Mouse (Mus musculus) layer of hippocampus, adult 8-10 months (tissue): ENCODE measurements around the gene D630003M21Rik. TPM values are rescaled to one million over a fixed set of nuclear protein-coding genes. Genes with fewer than 3 reads are reported as not detected.

Source experiments
- DNase-seq, 2 experiments: peaks; one replicate each; pipeline ENCODE4 v3.0.0; 2022; ENCODE audit warnings: low spot score in 2 of 2
- microRNA-seq, 2 experiments: library from miRNA; unstranded; fragments of <30 nt; microRNA quantifications; one replicate each; pipeline ENCODE4 v1.2.0; 2022
- total RNA-seq, 4 experiments: library from RNA; stranded (reverse); gene quantifications; 2 replicates each; pipeline ENCODE4 v1.2.4; 2022

Gene D630003M21Rik
- total RNA-seq, 4 experiments from 2014 or later, result 3.3 to 5.3 (median 4.5) TPM

DNA sequence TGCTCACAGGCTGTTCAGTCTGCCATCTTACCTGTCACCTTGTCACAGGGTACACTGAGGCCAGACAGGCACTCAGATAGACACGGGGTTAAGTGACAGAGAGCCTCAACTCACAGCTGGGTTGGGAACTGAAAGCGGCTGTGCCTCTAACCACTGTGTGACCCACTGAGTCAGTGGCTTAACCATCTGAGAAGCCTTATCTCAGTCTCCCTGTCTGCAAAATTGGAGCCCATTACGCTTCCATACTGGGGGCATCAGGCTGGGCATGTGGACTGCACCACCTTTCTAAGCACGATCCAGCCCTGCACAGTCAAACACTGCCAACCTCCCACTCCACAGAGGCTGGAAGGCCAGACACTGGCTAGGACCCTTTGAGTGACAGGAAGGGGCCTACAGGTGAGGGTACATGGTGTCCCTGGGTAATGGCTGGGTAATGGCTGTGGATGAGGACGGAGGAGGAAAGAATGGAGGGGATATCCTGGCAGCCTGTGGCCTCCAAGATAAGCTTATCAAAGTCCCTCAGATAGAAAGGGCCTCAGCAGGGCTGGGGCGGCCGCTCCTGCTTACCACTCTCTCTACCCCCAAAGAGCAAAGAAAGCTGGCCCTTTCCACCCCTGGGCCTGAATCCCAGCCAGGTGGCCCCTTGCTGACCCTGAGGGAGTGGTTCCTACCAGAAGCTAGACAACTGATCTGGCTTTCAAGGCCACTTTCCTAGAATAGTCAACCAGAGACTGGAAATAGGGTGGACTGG lies 87.2 kb downstream of the D630003M21Rik start:
- no peak for DNase-seq

- DNase-seq, result no peak
Observed at GRCm38 (mm10) chr2:158141271-158141670, 87.8 kb downstream of the D630003M21Rik start.

- DNase-seq, result no peak
Observed at GRCm38 (mm10) chr2:158140664-158141063, 88.4 kb downstream of the D630003M21Rik start.

DNA sequence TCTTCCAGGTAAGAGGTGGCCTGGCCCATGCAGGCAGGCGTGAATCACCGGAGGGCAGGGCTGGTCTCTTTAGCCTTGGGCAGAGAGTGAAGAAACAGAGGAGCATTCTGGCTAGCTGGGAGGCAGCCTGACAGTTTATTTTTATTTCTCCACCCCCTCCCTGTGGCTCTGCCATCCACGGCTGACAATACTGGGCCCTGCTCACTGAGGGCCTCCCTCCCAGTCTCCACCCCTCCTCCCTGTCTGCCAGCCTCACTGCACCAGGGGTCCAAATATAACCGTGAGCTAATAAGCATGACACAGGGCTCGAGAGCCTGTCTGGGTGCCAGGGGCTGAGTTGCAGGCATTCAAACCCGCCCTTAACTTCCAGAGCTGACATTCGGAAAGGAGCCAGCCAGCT lies 89.4 kb downstream of the D630003M21Rik start:
- DNase-seq, result peak; percentile 14 to 18

GRCm38 (mm10) chr2:158138778-158139177 lies 90.2 kb downstream of the D630003M21Rik start:
- no peak for DNase-seq

DNA sequence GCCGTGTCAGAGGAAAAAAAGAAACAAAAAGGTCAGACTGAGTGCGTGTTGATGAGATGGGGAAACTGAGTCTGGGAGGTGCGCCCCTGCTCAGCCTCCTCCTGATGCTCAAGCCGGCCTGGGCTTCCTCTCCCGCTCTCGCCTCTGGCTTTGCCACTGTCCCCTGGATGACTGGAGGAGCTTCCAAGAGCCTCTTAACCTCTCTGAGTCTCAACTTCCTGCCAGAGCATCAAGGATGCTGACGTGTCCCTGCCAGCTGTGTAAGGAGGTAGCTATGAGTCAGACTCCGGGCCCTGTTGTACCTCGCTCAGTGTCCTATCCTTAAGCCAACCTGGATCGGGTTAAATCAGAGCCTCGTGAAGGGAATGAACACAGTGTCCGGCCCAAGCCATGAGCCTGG lies 91.3 kb downstream of the D630003M21Rik start:
- no peak for DNase-seq

DNA sequence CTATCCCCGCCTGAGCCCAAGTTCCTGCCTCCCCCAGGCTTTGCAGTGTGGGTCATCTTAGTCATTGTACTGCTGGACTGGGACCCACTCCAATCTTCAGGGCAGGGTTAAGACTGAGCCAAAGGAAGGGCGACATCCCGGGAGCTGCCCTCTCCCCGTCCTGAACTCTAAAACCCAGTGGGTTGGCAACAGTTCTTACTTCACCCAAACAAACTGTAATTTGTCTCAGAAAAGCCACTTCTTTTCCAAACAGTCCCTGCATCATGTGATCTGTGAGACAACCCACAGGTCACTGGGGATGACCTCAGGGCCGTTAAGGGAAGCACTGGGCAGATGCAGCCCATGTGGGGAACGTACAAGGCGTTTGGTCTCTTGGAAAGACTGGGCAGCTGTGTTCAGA lies 92.8 kb downstream of the D630003M21Rik start:
- no peak for DNase-seq

GRCm38 (mm10) chr2:158133050-158133449 lies 96.0 kb downstream of the D630003M21Rik start:
- no peak for DNase-seq

Small RNAs within 50 kb of the gene (microRNA-seq; reads per million reads assigned to microRNA genes)
- 0 to 1.3 reads per million in 2 experiments for gene Mir7685

Other genes starting within 250 kb of the D630003M21Rik start
- 10 to 100 TPM; 20.1 to 26.7 (median 24.3) TPM for gene Tti1, start 200.8 kb downstream of the D630003M21Rik start, total RNA-seq
- 10 to 100 TPM; 51.1 to 61.0 (median 52.7) TPM for gene Rprd1b, start 200.7 kb downstream of the D630003M21Rik start, total RNA-seq
- gene Tgm2, start 82.8 kb downstream of the D630003M21Rik start, total RNA-seq, result 10 to 100 TPM in 3 of 4 experiments, 1 to 10 TPM in 1; 9.1 to 14.2 (median 12.7) TPM
- not detected for gene Bpi, start 28.9 kb upstream of the D630003M21Rik start, total RNA-seq
- gene Lbp, start 77.3 kb upstream of the D630003M21Rik start, total RNA-seq, result 1 to 10 TPM; 2.1 to 2.9 (median 2.6) TPM
- gene Snhg11, start 146.4 kb upstream of the D630003M21Rik start, total RNA-seq, result 100 to 1,000 TPM; 519 to 896 (median 704) TPM
- 100 to 1,000 TPM in 1 of 4 experiments, 10 to 100 TPM in 3; 83.1 to 102 (median 93.3) TPM for gene Ralgapb, start 180.6 kb upstream of the D630003M21Rik start, total RNA-seq